Mouse (Mus musculus) kidney, adult 2 months (tissue): ENCODE measurements around the gene Nav2.

Experiments used
- CTCF ChIP-seq: fragments of 200-500 bp; conservative IDR thresholded peaks from 2 replicates; pipeline ENCODE4 v1.5.1; 2011; ENCODE audit warnings: low read depth, mild to moderate bottlenecking, control low read depth, low read length, moderate library complexity, mixed read lengths; ENCODE audit not compliant: insufficient read depth, insufficient read length
- POLR2A ChIP-seq: fragments of 200-500 bp; IDR thresholded peaks from one replicate; pipeline ENCODE4 v1.6.1; 2011; ENCODE audit warnings: low read depth, low read length, control low read depth

GRCm38 (mm10) chr7:49217786-49218185, 309.3 kb downstream of the Nav2 start:
- TF ChIP-seq CTCF: no peak
- TF ChIP-seq POLR2A: no peak
